Mouse (Mus musculus): ENCODE data around the gene Nlrp1b. TPM values are rescaled to one million over a fixed set of nuclear protein-coding genes. Genes with fewer than 3 reads are reported as not detected.

The Nlrp1b gene
- polyA plus RNA-seq (2012; rRNA removed) = 0.09 and 0.15 TPM in 2 replicates

GRCm38 (mm10) chr11:71230684-71231480, at the start of gene Nlrp1b:
Gene Nlrp1b (minus strand): TSS chr11:71230733.

GRCm38 (mm10) chr11:71144661-71145060, 85.9 kb downstream of the Nlrp1b start, which contains the start of gene Nlrp1a:
Gene Nlrp1a (minus strand): TSS chr11:71144704.

Other genes with a start within 250 kb of the Nlrp1b start
- 126 and 145 TPM in 2 replicates for gene C1qbp, start 247.7 kb downstream of the Nlrp1b start, polyA plus RNA-seq (2012; rRNA removed)
- gene Dhx33, start 226.3 kb downstream of the Nlrp1b start, polyA plus RNA-seq (2012; rRNA removed) = 5.3 and 6.8 TPM in 2 replicates
- 15.8 and 16.2 TPM in 2 replicates for gene Mis12, start 211.1 kb downstream of the Nlrp1b start, polyA plus RNA-seq (2012; rRNA removed)
- gene Derl2, start 210.9 kb downstream of the Nlrp1b start, polyA plus RNA-seq (2012; rRNA removed) = 9.7 and 11.4 TPM in 2 replicates
- 1.3 and 2.1 TPM in 2 replicates for gene 6330403K07Rik, start 197.2 kb downstream of the Nlrp1b start, polyA plus RNA-seq (2012; rRNA removed)
- 0.08 and 0.14 TPM in 2 replicates for gene Nlrp1a, start 86.0 kb downstream of the Nlrp1b start, polyA plus RNA-seq (2012; rRNA removed)

Measured in liver, embryonic 14 days (tissue).